Mouse (Mus musculus): ENCODE measurements around the gene Erbb4. TPM values are rescaled to one million over a fixed set of nuclear protein-coding genes. Genes with fewer than 3 reads are reported as not detected.
A peak's percentile ranks its signal among the peaks of the same experiment; 100 is the strongest.

Gene Erbb4
- total and polyA plus RNA-seq, 2 experiments, result 0.50 to 2.9 TPM

DNA sequence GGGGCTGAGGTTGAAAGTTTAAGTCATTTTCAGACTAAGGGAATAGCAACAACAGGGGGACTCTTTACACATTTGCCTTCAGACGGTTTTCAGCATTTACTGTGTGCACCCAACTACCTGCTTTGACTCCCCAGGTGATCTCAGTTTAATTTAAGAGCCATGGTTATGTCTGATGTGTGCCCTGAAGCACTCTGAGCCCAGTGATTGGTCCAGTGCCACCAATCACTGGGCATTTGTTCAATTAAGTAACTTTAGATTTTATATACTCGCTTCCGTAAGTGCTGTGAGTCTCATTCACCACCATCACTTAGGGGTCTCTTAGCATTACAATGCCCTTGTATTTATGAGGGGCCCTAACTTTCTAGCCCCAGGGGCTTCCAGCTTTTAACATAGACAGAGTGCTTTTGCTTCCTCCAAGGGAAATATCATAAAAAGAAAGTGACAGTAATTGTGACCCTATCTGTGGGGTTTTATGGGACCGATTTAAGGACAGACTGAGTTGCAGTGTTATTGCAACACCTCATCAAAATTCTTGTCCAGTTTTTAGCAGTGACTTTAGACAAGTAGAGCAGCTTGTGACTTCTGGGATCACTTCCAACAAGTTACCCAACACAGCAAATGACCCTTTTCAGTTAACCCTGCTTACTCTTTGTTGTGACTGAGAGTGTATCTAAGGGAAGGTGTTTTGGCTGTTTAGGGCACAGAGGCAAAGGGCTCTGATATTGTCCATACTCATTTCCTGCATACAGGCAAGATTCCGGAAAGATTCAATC, 134.3 kb downstream of the Erbb4 start:
- Histone ChIP-seq H3K4me1 (ENCODE audit: control insufficient read depth, insufficient read depth, low read length) (peaks cover 7% of the 10 kb centered on the region; the same call in 1 of the 2 replicates), H3K79me2 (ENCODE audit: control insufficient read depth, insufficient read depth, low read length) (0 out of 2 replicates have a peak, but pooled peaks cover 3% of the 10 kb centered on the region), H3K4me3 (ENCODE audit: insufficient read depth, low read depth, low read length) (peak overlapping the region; percentile 41), H3K27ac (replicated peaks; ENCODE audit: insufficient read depth, low read depth, low read length) (peak overlapping the region; percentile 84), H3K36me3 (ENCODE audit: control insufficient read depth, insufficient read depth, low read length) (no peaks in the 10 kb centered on the region), H3K9ac (ENCODE audit: low read depth, low read length) (peak overlapping the region; percentile 42; the same call in 1 of the 2 replicates), H3K27me3 (ENCODE audit: control insufficient read depth, insufficient read depth, low read length) (no peaks in the 10 kb centered on the region)
- peak; percentile 100 for DNase-seq (ENCODE audit: extremely low read depth, low read depth, low spot score)
- WGBS, result 19% methylated on average over 5 of the region's 5 CpGs
- TF ChIP-seq CTCF (IDR thresholded peaks at IDR 0.05; ENCODE audit: low read depth, low read length) (no peak), POLR2A (IDR thresholded peaks at IDR 0.05; ENCODE audit: extremely low read depth, insufficient read depth, low read length) (no peak)

DNA sequence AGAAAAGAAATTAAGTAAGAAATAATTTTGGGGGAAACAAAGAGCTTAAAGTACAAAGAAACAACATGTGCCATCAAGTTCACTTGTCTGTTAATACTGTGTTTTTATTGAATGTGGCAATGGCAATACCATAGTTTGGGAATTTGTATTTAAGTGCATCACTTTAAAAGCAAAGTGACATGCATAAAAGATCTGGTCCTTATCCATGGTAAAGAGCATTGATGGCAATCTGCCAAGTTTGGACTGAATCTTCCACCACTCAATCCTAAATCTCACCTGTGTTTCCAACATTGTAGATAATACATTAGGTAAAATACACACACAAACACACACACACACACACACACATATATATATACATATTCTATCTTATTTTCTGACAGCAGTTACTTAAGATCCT, 143.7 kb downstream of the Erbb4 start:
- Histone ChIP-seq H3K4me3 (ENCODE audit: insufficient read depth, low read depth, low read length) (no peak overlapping the region), H3K27me3 (ENCODE audit: control insufficient read depth, insufficient read depth, low read length) (no peaks in the 10 kb centered on the region), H3K4me1 (ENCODE audit: control insufficient read depth, insufficient read depth, low read length) (no peaks in the 10 kb centered on the region), H3K27ac (replicated peaks; ENCODE audit: insufficient read depth, low read depth, low read length) (no peak overlapping the region), H3K79me2 (ENCODE audit: control insufficient read depth, insufficient read depth, low read length) (no peaks in the 10 kb centered on the region), H3K9ac (ENCODE audit: low read depth, low read length) (no peak overlapping the region), H3K36me3 (ENCODE audit: control insufficient read depth, insufficient read depth, low read length) (no peaks in the 10 kb centered on the region)
- no peak for DNase-seq (ENCODE audit: extremely low read depth, low read depth, low spot score)
- no peak for TF ChIP-seq POLR2A (IDR thresholded peaks at IDR 0.05; ENCODE audit: extremely low read depth, insufficient read depth, low read length)
- TF ChIP-seq CTCF (IDR thresholded peaks at IDR 0.05; ENCODE audit: low read depth, low read length), result no peak

DNA sequence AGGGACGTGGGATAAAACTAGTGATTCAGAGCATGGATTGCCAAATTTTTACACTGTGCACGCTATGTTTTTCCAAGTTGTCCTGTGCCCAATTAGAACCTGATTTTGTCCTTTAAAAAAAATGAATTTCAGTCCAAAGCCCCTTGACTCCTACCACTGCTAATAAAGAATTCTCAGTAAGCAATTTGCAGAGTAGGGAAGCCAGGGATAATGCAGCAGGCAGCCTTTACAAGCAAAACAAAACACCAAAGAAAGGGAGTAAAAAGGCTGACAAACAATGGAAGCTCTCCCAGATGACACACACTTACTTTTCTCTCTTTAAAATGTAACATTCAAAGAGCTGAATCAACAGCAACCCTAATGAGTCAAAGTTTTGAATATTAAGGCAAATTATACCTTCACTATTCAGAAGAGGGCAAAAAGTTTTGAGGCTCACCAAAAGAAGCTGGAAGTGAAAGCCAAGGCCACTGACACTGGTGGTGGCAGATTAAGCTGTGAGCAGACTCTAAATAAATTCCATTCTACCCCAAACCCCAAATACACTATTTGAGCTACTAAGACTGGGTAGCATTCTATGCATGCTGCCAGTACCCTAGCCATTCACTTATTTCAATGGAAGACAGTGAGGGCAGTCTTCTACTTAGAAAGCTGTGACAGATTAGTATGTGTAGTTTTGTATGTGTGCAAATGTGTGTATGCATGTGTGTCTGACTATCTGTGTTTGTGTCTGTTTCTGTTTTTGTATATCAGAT, 146.3 kb downstream of the Erbb4 start:
- WGBS, result 79% methylated on average over 2 of the region's 2 CpGs
- H3K27ac ChIP-seq (replicated peaks; ENCODE audit: insufficient read depth, low read depth, low read length), result no peak overlapping the region
- no peak overlapping the region for H3K4me3 ChIP-seq (ENCODE audit: insufficient read depth, low read depth, low read length)
- no peaks in the 10 kb centered on the region for H3K4me1 ChIP-seq (ENCODE audit: control insufficient read depth, insufficient read depth, low read length)
- TF ChIP-seq POLR2A (IDR thresholded peaks at IDR 0.05; ENCODE audit: extremely low read depth, insufficient read depth, low read length) (no peak), CTCF (IDR thresholded peaks at IDR 0.05; ENCODE audit: low read depth, low read length) (no peak)
- H3K27me3 ChIP-seq (ENCODE audit: control insufficient read depth, insufficient read depth, low read length), result no peaks in the 10 kb centered on the region
- H3K36me3 ChIP-seq (ENCODE audit: control insufficient read depth, insufficient read depth, low read length), result no peaks in the 10 kb centered on the region
- H3K79me2 ChIP-seq (ENCODE audit: control insufficient read depth, insufficient read depth, low read length), result no peaks in the 10 kb centered on the region; the same call in 1 of the 2 replicates
- H3K9ac ChIP-seq (ENCODE audit: low read depth, low read length), result no peak overlapping the region
- DNase-seq (ENCODE audit: extremely low read depth, low read depth, low spot score), result no peak

DNA sequence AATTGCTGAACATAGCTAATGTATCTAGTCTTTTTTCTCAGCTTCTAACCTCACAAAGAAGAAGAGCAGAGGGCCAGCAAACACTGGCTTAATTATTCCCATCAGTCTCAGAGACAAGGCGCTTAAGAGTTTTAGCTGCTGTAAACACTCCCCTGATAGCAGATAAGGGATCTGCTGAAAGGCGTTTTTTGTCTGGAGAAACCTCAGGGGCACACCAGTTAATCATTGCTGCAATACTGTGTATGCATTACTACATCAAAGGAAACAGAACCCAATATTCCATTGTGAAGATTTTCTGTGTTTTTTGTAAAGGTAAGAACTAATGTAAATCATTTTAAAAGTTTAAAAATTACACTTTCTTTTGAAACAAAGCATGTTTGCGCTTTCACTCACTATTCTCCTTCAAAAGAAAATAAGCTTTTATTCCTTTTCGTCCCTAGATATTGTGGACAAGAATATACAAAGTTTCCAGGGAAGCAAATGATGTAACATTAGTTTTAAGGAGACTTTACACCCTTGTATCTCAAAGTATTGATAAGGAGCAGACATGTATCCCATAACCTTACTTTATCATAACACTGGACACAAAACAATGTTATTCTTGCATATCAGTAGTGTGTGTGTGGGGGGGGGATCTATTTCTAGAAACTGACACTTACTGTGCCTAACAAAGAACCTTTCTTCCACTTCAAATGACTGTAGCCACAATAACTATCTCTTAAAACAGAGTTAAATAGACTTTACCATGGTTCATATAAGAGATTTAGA, 150.9 kb downstream of the Erbb4 start:
- no peak for DNase-seq (ENCODE audit: extremely low read depth, low read depth, low spot score)
- WGBS, result 40% methylated on average over 4 of the region's 4 CpGs
- H3K27me3 ChIP-seq (ENCODE audit: control insufficient read depth, insufficient read depth, low read length), result no peaks in the 10 kb centered on the region
- H3K4me3 ChIP-seq (ENCODE audit: insufficient read depth, low read depth, low read length), result no peak overlapping the region
- H3K4me1 ChIP-seq (ENCODE audit: control insufficient read depth, insufficient read depth, low read length), result no peaks in the 10 kb centered on the region
- H3K36me3 ChIP-seq (ENCODE audit: control insufficient read depth, insufficient read depth, low read length), result no peaks in the 10 kb centered on the region
- no peak overlapping the region for H3K9ac ChIP-seq (ENCODE audit: low read depth, low read length)
- no peak for TF ChIP-seq POLR2A (IDR thresholded peaks at IDR 0.05; ENCODE audit: extremely low read depth, insufficient read depth, low read length)
- no peaks in the 10 kb centered on the region; the same call in 1 of the 2 replicates for H3K79me2 ChIP-seq (ENCODE audit: control insufficient read depth, insufficient read depth, low read length)
- H3K27ac ChIP-seq (replicated peaks; ENCODE audit: insufficient read depth, low read depth, low read length), result no peak overlapping the region

DNA sequence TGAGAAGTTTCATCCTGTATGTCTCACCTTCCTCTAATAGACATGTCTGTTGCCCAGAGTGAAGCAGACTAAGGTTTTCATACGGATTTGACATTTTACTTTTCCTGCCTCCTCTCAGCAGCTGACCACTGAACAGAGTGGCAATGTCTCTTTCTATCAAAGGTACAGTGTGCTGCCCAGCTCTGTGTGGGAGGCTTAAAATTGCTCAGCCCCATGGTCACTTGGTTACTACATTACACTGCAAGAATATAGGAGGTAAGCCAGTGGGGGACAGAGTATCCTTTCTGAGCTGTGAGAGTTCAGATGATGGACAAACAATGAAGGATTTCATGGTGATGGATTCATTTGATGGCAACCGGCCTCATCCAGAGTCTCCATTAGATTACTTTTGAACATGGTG, 152.4 kb downstream of the Erbb4 start:
- no peak overlapping the region for H3K27ac ChIP-seq (replicated peaks; ENCODE audit: insufficient read depth, low read depth, low read length)
- no peak overlapping the region for H3K4me3 ChIP-seq (ENCODE audit: insufficient read depth, low read depth, low read length)
- H3K9ac ChIP-seq (ENCODE audit: low read depth, low read length), result no peak overlapping the region
- no peaks in the 10 kb centered on the region for H3K36me3 ChIP-seq (ENCODE audit: control insufficient read depth, insufficient read depth, low read length)
- TF ChIP-seq CTCF (IDR thresholded peaks at IDR 0.05; ENCODE audit: low read depth, low read length) (no peak), POLR2A (IDR thresholded peaks at IDR 0.05; ENCODE audit: extremely low read depth, insufficient read depth, low read length) (no peak)
- no peaks in the 10 kb centered on the region for H3K4me1 ChIP-seq (ENCODE audit: control insufficient read depth, insufficient read depth, low read length)
- DNase-seq (ENCODE audit: extremely low read depth, low read depth, low spot score), result no peak
- WGBS, result 91% methylated on average over 2 of the region's 2 CpGs
- H3K79me2 ChIP-seq (ENCODE audit: control insufficient read depth, insufficient read depth, low read length), result no peaks in the 10 kb centered on the region; the same call in 1 of the 2 replicates
- no peaks in the 10 kb centered on the region for H3K27me3 ChIP-seq (ENCODE audit: control insufficient read depth, insufficient read depth, low read length)

All from liver, adult 2 months (tissue).